Mouse (Mus musculus) ES-E14 (cell line): Measurements from ENCODE around the gene Xk.

Experiments
- CHD2 ChIP-seq: IDR thresholded peaks from 2 replicates; pipeline ENCODE4 v1.6.1; 2014; ENCODE audit warnings: mild to moderate bottlenecking, low read depth, low read length, inconsistent platforms
- ZC3H11A ChIP-seq: IDR thresholded peaks from 2 replicates; pipeline ENCODE4 v1.6.1; 2012; ENCODE audit warnings: low read depth, mild to moderate bottlenecking, inconsistent platforms, low read length, borderline replicate concordance

- TF ChIP-seq CHD2 (no peak), ZC3H11A (no peak)
Observed at GRCm38 (mm10) chrX:9256766-9257165, 15.8 kb upstream of the Xk start, which contains the start of gene Gm14862.
